ENCODE assay signal across 27 mouse cellular contexts in the genomic region with DNA sequence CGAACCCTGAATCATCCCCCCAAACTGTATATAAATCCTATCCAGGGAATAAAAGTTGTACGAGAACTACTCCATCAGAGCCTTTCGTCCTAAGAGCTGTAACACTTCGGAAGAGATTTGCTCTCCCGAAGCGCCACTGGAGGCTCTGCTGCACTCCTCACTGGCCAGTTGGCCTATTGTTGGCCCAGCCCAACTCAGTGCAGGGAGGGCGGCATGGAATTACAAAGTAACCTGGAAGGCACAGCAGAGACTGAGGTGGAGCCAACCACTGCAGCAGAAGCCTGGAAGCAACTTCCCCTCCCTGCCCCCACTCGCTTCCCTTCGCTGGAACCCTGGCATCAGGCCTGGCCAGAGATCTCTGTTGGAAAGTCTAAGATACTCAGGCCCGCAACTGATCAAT.
DNase-seq lines count a peak whose midpoint lies in the region; ATAC-seq and TF ChIP-seq lines count a peak whose summit lies in the region.
"Had no signal": no experiment of that assay in that cellular context is flagged by ENCODE, and none has a peak within 500 bp of the region (broad histone marks: within the 10 kb centered on the region; RNA-seq: fewer than 3 reads in every experiment).

No protein-coding gene starts in this region.

- H3K9me3 ChIP-seq in kidney, embryonic 15.5 days (replicated peaks) = no peaks in the 10 kb centered on the region
- H3K9me3 ChIP-seq in hindbrain, postnatal 0 days (ENCODE audit: low read length) = no peaks in the 10 kb centered on the region
- H3K9me3 ChIP-seq: embryonic facial prominence, embryonic 13.5 days; forebrain, embryonic 10.5 days; intestine, embryonic 15.5 days; limb, embryonic 13.5 days; lung, embryonic 15.5 days had no signal

- WGBS in kidney, embryonic 15.5 days = 39% methylated on average over 10 of the region's 10 CpGs
- 43% methylated on average over 10 of the region's 10 CpGs for WGBS in kidney, adult 2 months
- WGBS in hindbrain, postnatal 0 days = 45% methylated on average over 10 of the region's 10 CpGs

- no peak for TF ChIP-seq POLR2A in kidney, adult 2 months (IDR thresholded peaks at IDR 0.05; ENCODE audit: low read depth, low read length)

- no peaks in the 10 kb centered on the region for H3K27me3 ChIP-seq in kidney, embryonic 15.5 days
- no peaks in the 10 kb centered on the region for H3K27me3 ChIP-seq in kidney, adult 2 months (replicated peaks; ENCODE audit: control insufficient read depth, insufficient read depth, low read length)
- no peaks in the 10 kb centered on the region for H3K27me3 ChIP-seq in hindbrain, postnatal 0 days (ENCODE audit: insufficient read depth, low read length)
- H3K27me3 ChIP-seq: embryonic facial prominence, embryonic 13.5 days; intestine, embryonic 15.5 days; limb, embryonic 13.5 days; lung, embryonic 15.5 days had no signal

- H3K4me1 ChIP-seq in kidney, embryonic 15.5 days = no peaks in the 10 kb centered on the region
- H3K4me1 ChIP-seq in kidney, adult 2 months (ENCODE audit: control insufficient read depth, insufficient read depth, low read length) = no peaks in the 10 kb centered on the region
- H3K4me1 ChIP-seq in hindbrain, postnatal 0 days (ENCODE audit: insufficient read depth, low read length) = no peaks in the 10 kb centered on the region
- H3K4me1 ChIP-seq: embryonic facial prominence, embryonic 13.5 days; intestine, embryonic 15.5 days; limb, embryonic 13.5 days; lung, embryonic 15.5 days had no signal

- ATAC-seq in kidney, embryonic 15.5 days (replicated peaks; ENCODE audit: low FRiP score) = peak; percentile 69
- ATAC-seq in hindbrain, postnatal 0 days = no peak
- ATAC-seq: activated CD4-positive, CD25-positive, alpha-beta regulatory T cell, adult 4 months; forebrain, postnatal 0 days; hindbrain, embryonic 16.5 days; intestine, embryonic 15.5 days had no signal

- no peak overlapping the region for H3K27ac ChIP-seq in kidney, embryonic 15.5 days
- H3K27ac ChIP-seq in kidney, adult 2 months (ENCODE audit: insufficient read depth, low read depth, low read length) = no peak overlapping the region
- H3K27ac ChIP-seq in hindbrain, postnatal 0 days = no peak overlapping the region
- H3K27ac ChIP-seq: embryonic facial prominence, embryonic 13.5 days; forebrain, embryonic 10.5 days; intestine, embryonic 15.5 days; limb, embryonic 13.5 days; lung, embryonic 15.5 days; stomach, postnatal 0 days had no signal

- no peak overlapping the region for H3K9ac ChIP-seq in kidney, embryonic 15.5 days
- no peak overlapping the region for H3K9ac ChIP-seq in hindbrain, postnatal 0 days (replicated peaks; ENCODE audit: low read length)
- H3K9ac ChIP-seq: embryonic facial prominence, embryonic 13.5 days; forebrain, postnatal 0 days; intestine, embryonic 15.5 days; limb, embryonic 13.5 days; lung, embryonic 15.5 days had no signal

- DNase-seq in kidney, adult 2 months = no peak
- DNase-seq in ovary, postnatal 36 days (ENCODE audit: low spot score) = peak; percentile 4
- no peak for DNase-seq in ovary, postnatal 14 days (ENCODE audit: low spot score)
- peak; percentile 18 for DNase-seq in embryo, embryonic 11 days
- DNase-seq in heart, adult 9 months (ENCODE audit: low spot score in 2 of 2) = no peak
- DNase-seq in adrenal gland, postnatal 10 days = no peak
- DNase-seq in hindbrain, postnatal 0 days (ENCODE audit: low spot score) = no peak
- DNase-seq: adrenal gland, adult 2 months; cerebellum, adult 11-12 months; cerebellum, adult 9-11 months; forebrain, postnatal 0 days; heart, postnatal 14 days; kidney, adult 8-10 months; kidney, postnatal 14 days; lung, postnatal 36 days; midbrain, embryonic 14.5 days; right cerebral cortex, postnatal 4 days had no signal

- no peaks in the 10 kb centered on the region for H3K36me3 ChIP-seq in kidney, embryonic 15.5 days
- no peaks in the 10 kb centered on the region for H3K36me3 ChIP-seq in kidney, adult 2 months (ENCODE audit: control insufficient read depth, insufficient read depth, low read length)
- H3K36me3 ChIP-seq in hindbrain, postnatal 0 days (ENCODE audit: insufficient read depth, low read length) = no peaks in the 10 kb centered on the region
- H3K36me3 ChIP-seq: embryonic facial prominence, embryonic 13.5 days; forebrain, embryonic 10.5 days; intestine, embryonic 15.5 days; limb, embryonic 13.5 days; lung, embryonic 15.5 days had no signal

- no peak for TF ChIP-seq CTCF in kidney, adult 2 months (conservative IDR thresholded peaks at IDR 0.05; ENCODE audit: insufficient read depth, insufficient read length, low read depth, low read length)
- no peak for TF ChIP-seq CTCF in hindbrain, postnatal 0 days (IDR thresholded peaks at IDR 0.05; ENCODE audit: low read depth)

- no peak overlapping the region for H3K4me2 ChIP-seq in kidney, embryonic 15.5 days
- H3K4me2 ChIP-seq in hindbrain, postnatal 0 days (ENCODE audit: low read depth, low read length) = no peak overlapping the region
- H3K4me2 ChIP-seq: embryonic facial prominence, embryonic 13.5 days; intestine, embryonic 15.5 days; limb, embryonic 13.5 days; liver, embryonic 11.5 days; lung, embryonic 15.5 days had no signal

- H3K4me3 ChIP-seq in kidney, embryonic 15.5 days (replicated peaks) = no peak overlapping the region
- no peak overlapping the region for H3K4me3 ChIP-seq in kidney, adult 2 months (ENCODE audit: insufficient read depth, low read depth, low read length)
- no peak overlapping the region for H3K4me3 ChIP-seq in hindbrain, postnatal 0 days (ENCODE audit: low read length)
- H3K4me3 ChIP-seq: embryonic facial prominence, embryonic 13.5 days; forebrain, embryonic 10.5 days; intestine, embryonic 15.5 days; limb, embryonic 13.5 days; lung, embryonic 15.5 days had no signal

Comparison
In these comparisons a context has a peak if more than half of its experiments do, and no peak if none do; other contexts are left out.
1. DNase-seq: peak in ovary, postnatal 36 days (single experiment) and embryo, embryonic 11 days (single experiment); none in kidney, adult 2 months (single experiment), ovary, postnatal 14 days (single experiment), heart, adult 9 months (0 of 2), adrenal gland, postnatal 10 days (single experiment) and hindbrain, postnatal 0 days (single experiment).